Mouse (Mus musculus) thymus, adult 18-20 months (tissue): ENCODE measurements around the gene Elmsan1.
A peak's percentile ranks its signal among the peaks of the same experiment; 100 is the strongest.

Experiments
- DNase-seq, 2 experiments: peaks; one replicate each; pipeline ENCODE4 v3.0.0; 2022; ENCODE audit warnings: mixed read lengths in 2 of 2

Elmsan1 gene

DNA sequence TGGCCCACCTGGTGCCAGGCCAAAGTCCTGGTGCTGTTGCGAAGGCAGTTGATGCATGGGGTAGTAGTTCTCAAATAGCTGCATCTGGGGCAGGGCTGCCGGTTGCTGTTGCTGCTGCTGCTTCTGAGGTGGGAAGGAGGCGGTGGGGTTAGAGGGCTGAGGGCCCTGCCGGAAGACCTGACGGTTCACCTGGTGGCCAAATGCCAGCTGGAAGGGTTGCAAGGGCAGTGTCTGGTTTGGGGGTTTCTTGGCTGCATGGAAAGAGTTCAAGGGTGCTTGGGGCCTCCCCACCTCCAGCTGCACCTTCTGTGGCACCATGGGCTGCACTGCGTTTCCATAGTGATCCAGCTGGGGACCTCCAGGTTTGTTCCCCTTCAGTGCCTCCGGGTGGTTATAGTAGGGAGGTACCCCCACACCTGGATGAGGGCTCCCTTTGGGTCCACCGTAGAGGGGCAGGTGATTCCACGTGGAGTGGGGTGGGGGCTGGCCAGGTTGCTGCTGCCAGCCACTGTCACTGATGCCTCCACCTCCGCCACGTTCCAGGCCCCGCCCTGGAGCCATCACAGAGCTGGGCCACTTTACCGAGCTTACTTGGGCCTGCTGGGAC lies 45.3 kb downstream of the Elmsan1 start:
- DNase-seq: no peak

DNA sequence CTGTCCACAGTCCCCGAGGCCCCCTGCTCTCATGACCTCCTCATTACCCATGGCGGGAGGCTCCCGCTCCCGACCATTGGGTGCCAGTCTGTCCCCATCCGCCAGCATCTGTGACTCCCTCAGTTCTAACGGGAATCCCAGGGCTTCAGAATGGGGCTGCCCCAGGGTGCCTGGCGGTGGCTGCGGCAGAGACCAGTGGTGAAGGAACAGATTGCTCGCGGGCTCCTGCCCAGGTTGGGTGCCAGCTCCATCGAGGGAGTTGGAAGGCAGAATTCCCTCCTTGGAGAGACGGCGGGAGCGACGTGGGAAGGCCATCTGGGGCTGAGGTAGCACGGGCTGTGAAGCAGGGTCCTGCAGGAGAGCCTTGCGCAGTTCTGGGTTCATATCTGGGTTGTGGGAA lies 45.8 kb downstream of the Elmsan1 start:
- no peak for DNase-seq

DNA sequence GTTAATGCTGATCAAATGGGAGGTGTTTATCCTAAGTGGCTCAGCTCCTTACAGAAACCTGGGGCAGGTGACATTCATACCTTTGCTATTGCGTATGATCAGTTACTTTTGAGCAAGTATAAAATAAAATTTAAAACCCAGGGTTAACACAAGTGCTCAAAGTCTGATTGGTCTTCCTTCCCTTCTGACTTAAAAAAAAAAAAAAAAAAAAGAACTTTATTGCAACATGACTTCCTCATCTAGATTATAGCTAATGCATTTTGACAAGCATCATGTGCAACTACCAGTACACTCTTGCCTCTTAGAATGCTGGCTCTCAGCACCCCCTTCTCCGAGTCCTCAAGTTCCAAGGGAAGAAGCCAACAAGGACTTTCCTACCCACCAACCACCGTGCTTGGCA lies 46.5 kb downstream of the Elmsan1 start:
- no peak for DNase-seq

DNA sequence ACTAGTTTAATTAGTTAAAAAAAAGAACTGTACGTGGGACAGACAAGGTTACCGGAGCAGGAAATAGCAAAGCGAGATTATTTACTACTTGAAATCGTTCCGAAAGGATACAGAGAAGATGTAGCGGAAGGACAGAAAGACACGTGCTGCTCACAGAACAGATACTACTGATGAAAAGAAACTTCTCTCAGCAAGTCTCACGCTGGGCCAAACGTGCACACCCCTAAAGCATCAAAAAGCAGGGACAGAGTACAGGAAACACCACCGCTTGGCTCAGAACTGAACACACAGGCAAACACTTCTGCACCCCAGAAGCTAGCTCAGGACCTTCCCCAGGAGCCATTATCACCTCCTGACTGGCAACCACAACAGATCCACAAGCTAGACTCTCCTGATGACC lies 48.1 kb downstream of the Elmsan1 start:
- DNase-seq: no peak

DNA sequence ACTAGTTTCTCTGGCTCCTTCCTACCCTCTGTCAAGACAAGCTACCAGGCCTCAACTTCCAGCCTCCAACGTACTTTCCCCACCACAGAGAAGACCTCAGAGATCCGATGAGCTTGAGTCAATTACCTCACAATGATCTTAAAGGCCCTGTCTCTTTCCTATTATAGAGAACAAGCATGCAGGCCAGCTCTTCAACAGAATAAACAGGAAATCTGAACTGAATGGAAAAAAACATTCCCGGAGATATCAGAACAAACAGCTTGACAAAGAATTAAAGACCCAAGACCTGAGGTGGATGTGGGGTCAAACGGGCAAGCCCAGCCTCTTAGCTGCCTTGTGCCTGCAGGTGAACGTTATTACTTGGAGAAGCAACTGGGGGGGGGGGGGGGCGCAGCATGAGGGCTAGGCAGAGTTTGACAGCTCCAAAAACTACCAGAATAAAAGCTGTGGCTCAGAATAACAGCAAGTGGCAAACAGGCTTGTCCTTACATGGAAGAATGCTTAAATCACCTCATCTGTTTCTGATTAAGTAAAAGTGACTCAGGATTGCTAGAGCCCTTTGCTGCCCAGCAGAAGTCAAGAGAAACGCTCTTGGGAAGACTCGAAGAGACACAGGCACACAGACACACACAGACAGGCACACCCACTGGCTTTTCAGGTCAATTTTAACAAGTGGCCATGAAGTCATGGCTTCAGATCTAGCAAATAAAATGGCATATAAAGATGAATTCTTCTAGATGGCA lies 52.9 kb downstream of the Elmsan1 start:
- no peak for DNase-seq

DNA sequence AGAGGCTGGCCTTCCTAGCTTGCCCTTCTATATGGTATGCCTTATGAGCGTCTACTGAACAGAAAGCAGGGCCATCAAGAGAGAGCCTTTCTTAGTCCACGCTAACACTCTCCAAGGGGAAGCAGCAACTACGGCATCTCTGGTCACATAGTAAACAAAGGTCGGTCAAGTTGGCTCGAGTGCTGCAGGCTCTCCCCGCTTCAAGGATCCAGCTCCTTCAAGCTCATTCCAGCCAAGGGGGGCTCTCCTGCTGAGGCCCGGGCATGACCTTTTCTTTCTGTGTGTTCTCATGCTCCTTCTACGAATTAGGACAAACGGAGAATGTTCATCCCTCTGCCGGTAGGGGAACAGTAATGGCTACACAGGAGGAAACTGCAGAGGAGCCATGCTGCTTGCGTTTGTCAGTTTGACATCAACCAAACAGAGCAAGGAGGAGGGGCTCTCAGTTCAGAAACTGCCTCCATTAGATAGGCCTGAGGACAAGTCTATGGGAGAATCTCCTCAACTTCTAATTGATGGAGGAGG lies 55.0 kb downstream of the Elmsan1 start:
- DNase-seq: no peak

DNA sequence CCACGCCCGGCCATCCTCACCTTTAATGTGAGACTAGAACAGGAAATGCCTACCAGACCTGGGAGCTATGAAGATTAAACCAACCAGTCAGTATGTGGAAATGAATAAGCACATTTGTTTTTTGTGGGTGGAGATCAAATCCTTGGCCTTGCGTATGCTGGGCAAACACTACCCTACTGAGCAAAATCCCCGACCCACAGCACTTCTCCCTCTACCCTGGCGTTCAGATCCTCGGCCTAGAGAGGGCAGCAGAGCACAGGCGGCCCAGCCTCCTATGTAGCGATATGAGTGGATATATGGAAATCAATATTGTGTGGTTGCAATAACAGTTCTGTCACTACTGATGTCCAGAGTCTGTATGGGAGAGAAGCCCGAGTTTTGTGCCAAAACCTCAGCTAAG lies 55.5 kb downstream of the Elmsan1 start:
- no peak for DNase-seq

DNA sequence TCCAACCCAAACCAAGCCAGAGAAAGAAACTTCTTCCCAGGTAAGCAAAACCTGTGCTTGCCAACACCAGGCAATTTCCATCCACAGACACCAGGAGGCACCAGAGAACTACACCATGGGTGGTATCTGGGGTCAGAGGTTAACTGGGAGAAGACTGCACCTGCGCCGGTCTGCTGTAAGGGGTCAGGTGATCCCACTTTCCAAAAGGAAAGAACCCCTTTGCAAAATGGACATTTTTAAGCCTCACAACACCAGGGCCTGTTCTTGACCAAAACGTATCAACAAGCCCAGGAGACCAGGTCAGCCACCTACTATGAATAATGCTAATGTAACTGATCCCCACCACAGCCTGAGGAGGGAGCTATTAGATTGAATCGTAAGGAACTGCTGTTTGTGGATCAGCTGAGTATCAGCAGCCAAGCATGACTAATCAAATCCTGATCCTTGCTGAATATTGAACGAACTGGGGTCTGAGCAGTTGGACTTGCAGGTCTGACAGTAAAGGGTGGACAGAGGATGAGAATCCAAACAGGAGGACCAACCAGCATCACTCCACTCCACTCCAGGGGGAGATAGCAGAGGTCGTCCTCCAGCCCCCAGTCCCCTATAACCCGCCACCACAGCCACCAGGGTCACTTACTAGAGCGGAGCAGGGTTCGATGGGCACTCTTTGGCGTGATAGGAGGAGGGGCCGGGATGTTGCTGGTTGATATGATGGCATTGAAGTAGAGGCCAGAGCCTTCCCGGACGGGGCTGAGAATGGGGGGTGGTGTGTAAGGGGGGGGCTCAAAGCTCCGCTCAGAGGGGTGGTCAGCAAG lies 56.9 kb downstream of the Elmsan1 start:
- DNase-seq: no peak

DNA sequence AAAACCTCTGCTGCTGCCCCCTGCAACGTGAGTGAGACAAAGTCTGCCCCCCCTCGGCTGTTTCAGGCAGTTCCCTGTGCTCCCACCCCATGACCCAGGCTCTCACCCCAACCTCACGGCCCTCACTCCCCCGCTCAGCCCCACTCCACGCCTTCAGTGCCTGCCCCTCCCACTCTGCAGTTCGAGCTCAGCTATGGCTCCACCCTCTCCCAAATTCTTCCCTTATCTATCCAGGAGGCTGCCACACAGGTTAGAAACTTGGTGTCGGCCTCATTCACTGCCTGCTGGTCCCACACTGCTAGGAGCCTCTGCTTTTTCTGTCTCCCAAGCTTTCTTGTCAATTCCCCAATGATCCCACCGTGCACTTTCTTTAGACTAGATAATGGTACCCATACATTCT lies 57.6 kb downstream of the Elmsan1 start:
- DNase-seq: no peak

DNA sequence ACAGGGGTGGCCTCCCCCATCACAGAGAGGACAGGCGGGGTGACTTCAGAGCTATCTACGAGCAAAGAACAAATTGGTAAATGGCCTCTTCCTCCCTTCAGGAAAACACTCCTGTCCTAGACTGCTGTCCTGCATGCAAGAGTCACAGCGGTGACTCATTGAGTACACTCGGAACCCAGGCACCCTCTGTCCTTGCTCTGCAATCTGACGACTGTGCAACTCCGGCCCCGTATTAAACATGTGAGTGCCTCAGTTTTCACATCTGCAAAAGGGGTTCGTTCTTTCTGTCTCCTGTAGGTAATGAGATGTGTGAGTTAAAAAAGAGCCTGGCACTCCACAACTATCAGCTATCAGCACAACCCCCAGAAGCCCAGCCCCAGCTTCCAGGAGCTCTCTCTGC lies 58.2 kb downstream of the Elmsan1 start:
- no peak for DNase-seq

DNA sequence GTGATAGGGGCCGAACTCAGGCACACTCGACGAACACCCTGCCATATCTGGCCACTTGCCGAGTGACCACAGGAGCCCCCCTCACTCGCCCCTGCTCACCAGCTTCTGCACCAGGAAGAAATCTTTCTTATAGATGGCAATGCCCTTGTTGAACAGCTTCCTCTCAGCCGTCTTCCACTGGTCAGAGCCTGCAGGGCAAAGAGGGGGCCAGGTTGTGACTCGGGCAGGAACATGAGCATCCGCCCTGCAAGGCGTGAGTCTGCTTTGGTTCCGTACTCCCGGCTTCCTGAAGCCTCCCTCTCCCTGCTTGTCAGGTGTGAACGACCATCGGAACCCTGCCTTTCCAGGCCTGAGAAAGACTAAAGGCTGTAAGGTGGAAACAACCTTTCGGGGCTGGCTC lies 60.5 kb downstream of the Elmsan1 start:
- no peak for DNase-seq

DNA sequence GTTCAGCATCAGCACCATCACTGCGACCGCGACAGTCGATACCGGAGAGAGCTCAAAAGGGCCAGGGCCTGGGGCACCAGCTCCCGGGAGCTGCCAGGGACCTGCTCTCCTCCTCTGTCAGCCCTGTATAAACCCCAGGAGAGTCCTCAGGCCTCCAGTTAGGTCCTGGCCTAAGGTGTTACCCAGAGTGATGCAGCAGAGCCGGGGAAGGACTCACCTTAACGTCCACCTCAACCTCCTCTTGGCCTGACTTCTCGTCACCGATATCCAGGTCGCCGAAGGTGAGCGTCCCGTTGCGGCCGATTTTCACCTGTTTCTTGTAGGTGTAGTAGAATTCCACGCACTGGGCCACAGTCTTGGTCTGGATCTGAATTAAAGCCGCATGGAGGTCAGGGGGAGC lies 62.5 kb downstream of the Elmsan1 start:
- DNase-seq: no peak

DNA sequence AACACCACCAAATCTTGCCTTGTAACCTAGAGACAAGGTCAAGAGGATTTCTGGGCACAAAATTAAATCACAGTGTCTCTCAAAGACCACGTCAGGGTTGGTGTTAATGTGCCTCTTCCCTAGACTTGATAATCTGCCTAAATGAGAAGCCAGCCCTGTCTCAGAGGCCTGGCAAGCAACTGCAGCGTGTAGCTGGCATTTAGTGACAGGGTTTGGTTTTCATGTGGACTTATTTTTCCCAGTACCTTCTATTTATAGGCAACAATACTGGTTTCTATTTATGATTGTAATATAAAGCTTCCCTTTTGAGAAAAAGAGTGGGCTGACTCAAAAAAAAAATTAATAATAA lies 63.2 kb downstream of the Elmsan1 start:
- DNase-seq: no peak

DNA sequence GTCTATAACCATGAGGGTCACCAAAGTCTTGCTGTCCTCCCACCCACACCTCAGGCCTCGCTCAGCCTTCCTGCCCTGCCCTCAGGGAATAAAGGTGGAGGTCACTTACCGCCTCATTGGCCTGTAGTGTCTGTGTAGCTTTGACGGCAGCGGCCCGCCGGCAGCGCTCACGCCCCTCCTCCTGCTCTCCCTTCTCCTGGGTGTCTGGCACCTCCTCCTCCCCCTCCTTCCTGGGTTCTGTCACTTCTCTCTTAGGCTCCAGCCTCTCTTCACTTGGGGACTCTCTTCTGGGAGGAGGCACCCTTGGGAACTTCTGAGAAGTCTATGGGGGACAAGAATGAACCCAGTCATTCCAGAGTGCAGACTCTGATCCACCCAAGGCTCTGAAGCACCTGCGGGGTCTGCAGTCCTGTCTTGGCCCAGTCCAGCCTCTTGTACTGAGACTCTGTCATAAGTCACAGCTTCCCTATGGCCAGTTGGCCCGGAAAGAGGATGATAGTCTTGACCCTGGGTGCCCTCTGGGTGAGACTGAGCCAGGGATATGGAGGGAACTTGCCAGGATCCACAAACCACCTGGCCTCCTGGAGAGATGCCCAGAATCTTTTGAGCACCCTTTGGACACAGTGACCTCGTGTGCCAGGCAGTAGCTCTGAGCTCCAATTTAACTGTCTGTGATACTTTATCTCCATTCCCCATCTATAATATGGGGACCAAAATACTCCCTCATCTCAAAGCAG lies 63.7 kb downstream of the Elmsan1 start:
- DNase-seq: no peak

DNA sequence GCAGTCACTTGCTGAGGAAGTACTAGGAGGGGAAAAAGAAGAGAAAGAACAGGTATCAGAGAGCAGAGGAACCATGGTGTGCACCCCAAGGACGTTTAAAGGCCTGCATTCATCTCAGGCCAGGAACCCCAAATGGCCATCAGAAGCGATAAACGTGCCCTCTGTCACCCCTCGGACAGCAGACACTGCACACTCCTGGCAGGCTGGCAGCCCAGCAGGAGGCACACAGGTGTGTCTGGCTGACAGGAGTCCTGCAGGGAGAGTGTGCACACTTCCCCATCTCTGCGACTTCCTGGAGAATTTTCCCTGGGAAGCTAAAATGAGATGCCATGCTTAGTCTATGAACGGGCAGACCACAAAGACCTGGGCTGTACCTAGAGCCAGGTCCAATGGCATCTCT lies 65.3 kb downstream of the Elmsan1 start:
- DNase-seq: no peak

DNA sequence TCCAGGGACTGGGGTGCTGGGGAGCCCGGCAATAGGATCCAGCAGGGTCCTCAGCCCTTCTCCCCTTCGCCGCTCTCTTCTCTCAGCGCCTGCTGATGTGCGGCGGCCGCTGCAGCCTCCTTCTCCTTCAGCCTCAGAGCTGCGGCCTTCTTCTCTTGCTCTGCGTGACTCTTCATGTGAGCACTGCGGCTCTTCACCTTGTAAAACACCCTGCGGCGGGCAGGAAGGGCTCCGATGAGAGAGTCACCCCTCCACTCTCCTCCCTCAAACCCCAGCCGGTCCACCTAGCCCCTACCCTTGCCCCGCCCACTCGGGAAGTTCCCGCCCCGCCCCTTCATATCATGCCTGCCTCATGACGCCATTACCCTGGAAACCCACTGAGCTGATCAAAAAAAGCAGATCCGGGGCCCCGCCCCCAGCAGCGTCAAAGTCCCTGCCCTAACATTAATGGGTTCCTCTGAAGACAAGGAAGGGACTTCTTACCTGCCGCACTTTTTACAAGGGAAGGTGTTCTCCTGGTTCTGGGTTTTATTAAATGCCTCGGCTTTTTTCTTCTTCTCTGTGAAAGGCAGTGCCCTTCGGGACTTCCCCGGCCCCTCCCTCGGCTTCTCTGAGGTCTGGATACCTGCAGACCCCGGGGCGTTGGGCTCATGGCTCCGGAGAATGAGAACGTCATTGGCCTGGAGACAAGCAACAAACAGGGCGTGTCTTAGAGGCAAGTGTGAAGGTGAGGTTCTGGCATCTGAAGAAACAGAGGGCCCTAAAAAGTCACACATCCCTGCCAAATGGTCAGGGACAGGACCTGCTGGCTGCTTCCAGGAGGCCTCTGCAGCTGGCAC lies 66.1 kb downstream of the Elmsan1 start:
- no peak for DNase-seq

DNA sequence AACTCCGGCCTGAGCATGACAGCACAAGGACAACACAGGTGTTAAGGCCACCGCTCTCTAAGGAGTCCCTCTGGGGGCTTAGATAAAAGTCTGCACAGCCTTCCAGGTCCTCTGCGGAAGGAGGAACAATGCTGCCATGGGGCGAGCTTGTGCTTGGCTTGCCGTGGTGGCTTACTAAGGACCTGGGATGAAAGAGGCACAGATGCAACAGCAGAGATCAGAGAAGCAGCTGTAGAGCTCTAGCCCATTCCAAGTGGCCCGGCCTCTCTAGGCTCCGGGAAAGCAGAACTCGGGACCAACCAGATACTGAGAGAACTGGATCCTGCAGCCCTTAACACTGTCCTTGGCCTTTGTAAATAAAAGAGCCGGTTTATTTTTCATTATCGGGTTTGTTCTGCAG lies 66.8 kb downstream of the Elmsan1 start:
- DNase-seq: no peak

DNA sequence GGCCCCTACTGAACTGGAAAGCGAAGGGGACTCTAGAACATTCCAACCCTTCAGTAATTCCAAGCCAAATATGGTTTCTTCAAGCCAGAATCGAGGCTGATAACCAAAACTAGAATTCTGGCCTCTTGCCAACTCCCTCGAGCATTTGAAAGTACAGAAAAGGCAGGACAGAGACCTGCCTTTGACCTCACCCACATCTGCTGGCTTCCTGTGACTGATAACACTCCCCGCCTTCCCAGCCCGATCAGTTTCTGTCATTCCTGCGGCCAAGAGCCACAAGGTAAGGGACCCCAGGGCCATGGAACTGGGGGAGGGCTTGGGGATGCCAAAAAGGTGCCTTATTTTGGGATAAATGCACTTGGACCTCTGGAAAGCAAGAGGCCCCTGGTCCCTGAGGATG lies 67.7 kb downstream of the Elmsan1 start:
- DNase-seq: no peak

DNA sequence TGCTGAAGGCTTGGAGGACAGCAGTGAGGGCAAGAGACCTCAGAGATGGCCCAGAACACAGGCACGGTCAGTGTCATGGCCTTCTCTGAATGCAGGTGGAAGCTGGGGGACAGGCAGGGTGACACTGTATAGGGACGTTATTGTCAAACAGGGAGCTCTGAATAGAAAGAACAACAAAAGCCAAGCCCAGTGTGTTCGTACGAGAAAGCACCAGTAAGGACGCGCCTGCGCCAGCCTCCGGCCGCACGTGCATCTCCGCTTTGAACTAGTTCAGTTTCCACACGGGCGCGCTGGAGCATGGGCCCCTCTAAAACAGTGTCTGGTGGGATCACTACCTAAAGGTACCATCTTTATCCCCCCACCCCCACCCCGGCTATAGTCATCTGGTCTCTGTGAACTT lies 68.7 kb downstream of the Elmsan1 start:
- DNase-seq: no peak

DNA sequence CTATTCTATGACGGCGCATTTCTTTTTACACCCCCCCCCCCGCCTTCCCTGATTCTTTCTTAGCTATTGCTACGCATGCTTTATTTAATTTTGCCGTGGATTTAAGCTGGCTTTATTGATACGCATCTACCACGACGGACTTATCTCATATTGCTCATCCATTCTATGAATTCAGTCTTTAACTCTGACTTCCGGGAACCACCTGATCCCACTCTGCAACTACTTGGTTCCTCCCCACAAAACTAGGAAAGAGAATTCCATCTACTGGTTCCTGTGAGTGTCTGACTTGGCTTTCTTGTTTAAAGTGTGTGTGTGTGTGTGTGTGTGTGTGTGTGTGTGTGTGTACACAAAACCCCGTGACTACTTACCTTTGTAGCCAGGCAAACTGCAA lies 70.1 kb downstream of the Elmsan1 start:
- DNase-seq: no peak

DNA sequence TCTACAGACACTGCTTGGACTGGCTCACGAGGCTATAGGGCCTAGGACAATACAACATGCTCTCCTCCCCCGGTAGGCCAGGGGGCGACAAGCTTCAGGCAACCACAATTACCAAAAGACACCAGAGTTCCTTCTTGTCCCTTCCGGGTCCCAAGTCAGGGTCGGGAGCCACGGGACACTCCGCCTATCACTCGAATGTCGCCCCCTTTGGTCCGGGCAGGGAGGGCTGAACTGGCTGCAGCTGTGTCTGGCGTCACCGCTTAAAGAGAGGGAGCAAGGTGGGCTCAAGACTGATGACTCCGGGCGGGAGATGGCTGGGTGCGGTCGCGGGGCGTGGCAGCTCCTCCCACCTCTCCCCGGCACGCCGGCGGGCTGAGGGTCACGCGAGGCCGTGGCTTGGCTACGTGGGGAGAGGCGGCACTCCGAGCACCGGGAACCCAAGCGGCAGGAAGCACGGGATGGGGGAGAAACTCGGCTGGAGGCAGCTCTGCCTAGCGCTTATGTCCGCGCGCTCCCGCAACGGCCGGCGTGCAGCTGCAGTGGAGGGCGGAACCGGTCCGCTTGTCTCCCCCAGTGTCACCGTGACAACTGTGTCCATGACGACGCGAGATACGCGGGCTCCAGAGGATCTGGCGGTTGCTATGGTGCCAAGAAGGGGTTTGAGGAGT lies 70.6 kb downstream of the Elmsan1 start, which contains the start of gene Pnma1:
Gene Pnma1 (minus strand): TSS at position 536 of the 668 bp plus-strand sequence.
- peak in 1 of 2 experiments; percentile 48 for DNase-seq
